Mouse (Mus musculus): ENCODE results near the gene Prkch.

- TF ChIP-seq CTCF (IDR thresholded peaks at IDR 0.05; ENCODE audit: extremely low read depth, insufficient read depth, insufficient read length, insufficient replicate concordance) (no peak), POLR2A (IDR thresholded peaks at IDR 0.05; ENCODE audit: low read depth, low read length) (no peak)
These were observed 234.2 kb downstream of the Prkch start for GRCm38 (mm10) chr12:73818801-73819200.

Measured in spleen, adult 2 months (tissue).